Mouse (Mus musculus) stomach, postnatal 0 days (tissue): ENCODE measurements around the gene Ctnnd2.

Experiments used
- CTCF ChIP-seq: IDR thresholded peaks from 2 replicates; pipeline ENCODE4 v1.5.1; 2016; ENCODE audit warnings: antibody characterized with exemption, low read depth, mild to moderate bottlenecking, moderate library complexity
- EP300 ChIP-seq: optimal IDR thresholded peaks from 2 replicates; pipeline ENCODE3; 2016; ENCODE audit warnings: antibody characterized with exemption

DNA sequence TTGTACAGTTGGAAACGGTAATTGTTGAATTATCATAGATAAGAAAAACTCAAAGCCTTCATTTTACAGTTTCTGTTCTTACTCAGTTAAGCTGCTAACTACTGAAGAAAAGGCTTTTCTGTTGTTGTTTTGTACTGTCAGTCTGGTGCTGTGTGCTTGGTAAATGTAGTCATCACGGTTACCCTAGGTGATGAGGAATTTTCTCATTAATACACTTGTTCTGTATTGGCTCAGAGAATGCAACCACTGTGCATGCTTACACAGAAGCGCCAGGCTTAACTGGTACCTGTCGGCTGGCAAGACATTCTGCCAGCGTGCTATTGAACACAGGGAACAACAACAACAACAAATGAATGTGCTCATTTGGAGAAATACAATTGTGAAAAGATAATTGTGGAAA lies 103.3 kb downstream of the Ctnnd2 start:
- TF ChIP-seq CTCF (no peak), EP300 (no peak)
